Mouse (Mus musculus) gastrocnemius, adult 2 months (tissue): ENCODE measurements at regions not wholly inside any gene's neighbourhood (a gene's known extent, or its start where the extent isn't known, plus 50 kb on each side); places are given as distances from the start of the nearest gene placed in this dataset.

Source experiments
- DNase-seq: peaks from one replicate; pipeline ENCODE4 v3.0.0; 2022
- H3K27ac ChIP-seq: fragments of 200-600 bp; 2 replicates; pipeline ENCODE4 v1.8.1; 2022; ENCODE audit warnings: mild to moderate bottlenecking
- H3K4me3 ChIP-seq: fragments of 200-600 bp; 2 replicates; pipeline ENCODE4 v1.8.1; 2022; ENCODE audit warnings: mild to moderate bottlenecking, moderate library complexity
- CTCF ChIP-seq: fragments of 200-600 bp; IDR thresholded peaks from 2 replicates; pipeline ENCODE4 v1.8.1; 2022; ENCODE audit warnings: antibody characterized with exemption, mild to moderate bottlenecking, moderate library complexity
- intact Hi-C: fragments of 180-260 bp; cut with DNase I; formaldehyde crosslinking; loops from one replicate; pipeline ENCODE4 v1.15.1; 2025

GRCm38 (mm10) chr8:113083976-113084375 is 514.1 kb downstream of the Cntnap4 start:
- Histone ChIP-seq H3K4me3 (no peak overlapping the region), H3K27ac (no peak overlapping the region)
- TF ChIP-seq CTCF, result no peak
- intact Hi-C loops, result no loop called here
- no peak for DNase-seq

DNA sequence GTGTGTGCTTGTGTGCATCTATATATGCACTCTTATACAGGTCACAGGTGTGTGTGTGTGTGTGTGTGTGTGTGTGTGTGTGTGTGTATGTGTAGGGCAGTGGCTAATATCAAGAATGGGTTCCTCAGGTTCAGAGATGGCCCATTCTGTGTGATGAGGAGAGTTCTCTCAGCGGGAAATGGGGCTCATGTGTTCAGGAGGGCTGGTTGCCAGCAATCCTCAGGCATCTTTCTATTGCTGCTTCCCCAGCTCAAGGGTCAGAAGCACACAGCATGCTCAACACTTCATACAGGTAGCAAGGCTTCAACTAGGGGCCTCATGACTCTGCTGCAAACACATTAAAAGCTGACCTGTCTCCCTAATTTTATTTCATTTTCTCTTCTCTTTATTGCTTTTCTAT is 517.7 kb downstream of the Cntnap4 start:
- no peak for TF ChIP-seq CTCF
- Histone ChIP-seq H3K27ac (no peak overlapping the region), H3K4me3 (no peak overlapping the region)
- intact Hi-C loops, result no loop called here
- no peak for DNase-seq

DNA sequence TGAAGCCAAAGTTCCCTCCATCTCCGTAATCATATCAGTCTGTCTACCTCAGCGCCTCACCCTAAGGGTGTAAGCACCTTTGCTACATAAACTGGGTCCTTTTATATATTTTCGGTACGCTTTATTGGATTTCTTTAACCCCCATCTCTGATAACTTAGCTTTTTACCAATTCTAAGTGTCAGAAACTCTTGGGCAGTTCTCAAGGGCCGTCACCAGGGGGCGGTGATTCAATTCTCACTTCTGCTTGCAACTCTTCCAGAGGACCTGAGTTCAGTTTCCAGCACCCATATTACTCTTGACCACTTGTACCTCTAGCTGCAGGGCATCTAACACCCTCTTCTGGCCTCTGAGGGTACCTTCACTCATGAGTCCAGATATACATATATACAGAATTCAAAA is 523.7 kb upstream of the Mon1b start:
- intact Hi-C loops, result no loop called here
- TF ChIP-seq CTCF, result peak; percentile 34; the same call in 1 of the 2 replicates
- Histone ChIP-seq H3K27ac (no peak overlapping the region), H3K4me3 (no peak overlapping the region)
- DNase-seq, result no peak

GRCm38 (mm10) chr8:113114165-113114700 is 521.2 kb upstream of the Mon1b start:
- Histone ChIP-seq H3K27ac (no peak overlapping the region), H3K4me3 (no peak overlapping the region)
- intact Hi-C loops, result no loop called here
- DNase-seq, result no peak
- TF ChIP-seq CTCF, result no peak

GRCm38 (mm10) chr8:113117241-113117640 is 518.1 kb upstream of the Mon1b start:
- DNase-seq, result no peak
- no peak for TF ChIP-seq CTCF

GRCm38 (mm10) chr8:113125586-113125985 is 509.8 kb upstream of the Mon1b start:
- DNase-seq, result no peak
- Histone ChIP-seq H3K27ac (no peak overlapping the region), H3K4me3 (no peak overlapping the region)
- intact Hi-C loops, result no loop called here
- TF ChIP-seq CTCF, result no peak

More at GRCm38 (mm10) chr8:113117241-113117640, 518.1 kb upstream of the Mon1b start:
- Histone ChIP-seq H3K27ac (no peak overlapping the region), H3K4me3 (no peak overlapping the region)
- intact Hi-C loops, result no loop called here

GRCm38 (mm10) chr8:113137361-113137760 is 498.0 kb upstream of the Mon1b start:
- TF ChIP-seq CTCF, result no peak
- intact Hi-C loops, result no loop called here
- Histone ChIP-seq H3K27ac (no peak overlapping the region), H3K4me3 (no peak overlapping the region)
- no peak for DNase-seq

DNA sequence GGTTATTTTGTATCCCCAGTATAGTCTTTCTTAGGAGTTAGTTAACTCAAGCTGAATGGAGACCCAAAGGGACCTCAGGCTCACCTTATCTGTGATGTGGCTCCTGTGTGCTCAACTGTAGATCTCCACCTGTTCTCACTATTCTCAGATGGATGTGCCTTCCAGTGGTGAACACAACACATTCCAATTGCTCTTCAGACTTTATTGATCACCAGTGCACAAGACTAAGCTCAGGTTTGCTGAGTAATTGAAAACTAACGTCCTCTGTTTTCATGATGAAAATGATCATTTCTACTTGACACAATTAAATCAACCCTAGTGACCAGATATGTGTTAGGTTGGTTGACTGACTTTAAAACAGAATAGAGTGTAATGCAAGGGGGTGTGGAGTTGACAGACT is 495.4 kb upstream of the Mon1b start:
- no peak for TF ChIP-seq CTCF
- no peak overlapping the region for H3K27ac ChIP-seq
- no peak for DNase-seq
- H3K4me3 ChIP-seq, result no peak overlapping the region
- intact Hi-C loops, result no loop called here

GRCm38 (mm10) chr8:113141131-113141530 is 494.3 kb upstream of the Mon1b start:
- intact Hi-C loops, result no loop called here
- DNase-seq, result no peak
- Histone ChIP-seq H3K4me3 (no peak overlapping the region), H3K27ac (no peak overlapping the region)
- no peak for TF ChIP-seq CTCF

GRCm38 (mm10) chr8:113176591-113176990 is 458.8 kb upstream of the Mon1b start:
- DNase-seq, result no peak
- Histone ChIP-seq H3K4me3 (no peak overlapping the region), H3K27ac (no peak overlapping the region)
- no peak for TF ChIP-seq CTCF
- intact Hi-C loops, result no loop called here

- H3K4me3 ChIP-seq, result no peak overlapping the region
- DNase-seq, result no peak
- no peak overlapping the region for H3K27ac ChIP-seq
- no peak for TF ChIP-seq CTCF
- intact Hi-C loops, result no loop called here
Measured at GRCm38 (mm10) chr8:113183186-113183585, 452.2 kb upstream of the Mon1b start.

DNA sequence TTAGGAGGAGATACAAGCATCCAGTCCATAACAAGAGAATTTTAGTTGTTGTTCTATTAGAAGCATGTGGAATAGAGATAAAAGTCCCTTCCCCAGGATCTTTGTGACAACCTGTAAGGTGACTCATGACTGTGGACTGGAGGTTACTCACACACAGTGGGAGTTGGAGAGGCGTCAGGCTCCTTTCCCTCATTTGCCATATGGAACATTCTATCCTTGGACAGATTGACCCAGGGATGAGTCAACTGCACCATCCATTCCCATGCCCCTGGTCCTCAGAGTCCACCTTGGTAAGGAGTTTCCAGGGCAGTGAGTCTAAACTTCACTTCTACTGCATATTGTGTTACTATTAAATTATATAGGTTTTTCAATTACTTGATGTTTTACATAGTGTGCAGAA is 444.9 kb upstream of the Mon1b start:
- TF ChIP-seq CTCF, result no peak
- no peak overlapping the region for H3K4me3 ChIP-seq
- no peak for DNase-seq
- intact Hi-C loops, result no loop called here
- no peak overlapping the region for H3K27ac ChIP-seq

GRCm38 (mm10) chr8:113191537-113191936 is 443.9 kb upstream of the Mon1b start:
- Histone ChIP-seq H3K4me3 (no peak overlapping the region), H3K27ac (no peak overlapping the region)
- no peak for DNase-seq
- no peak for TF ChIP-seq CTCF
- intact Hi-C loops, result no loop called here
